In genomic region chr1:71654221-71654620, GRCm38 (mm10) we compare ENCODE assay signal across 8 mouse cellular contexts. TPM values are rescaled to one million over a fixed set of nuclear protein-coding genes. Genes with fewer than 3 reads are reported as not detected.
DNase-seq lines count a peak whose midpoint lies in the region; ATAC-seq lines count a peak whose summit lies in the region.

No protein-coding gene starts in this region.

- peak overlapping the region; percentile 93 for H3K9ac ChIP-seq in heart, embryonic 13.5 days
- peak overlapping the region; percentile 79; the same call in 1 of the 2 replicates for H3K9ac ChIP-seq in hindbrain, embryonic 13.5 days
- H3K9ac ChIP-seq in midbrain, embryonic 11.5 days (ENCODE audit: low read length) = peak overlapping the region; percentile 91

- H3K9me3 ChIP-seq in heart, embryonic 13.5 days = no peaks in the 10 kb centered on the region
- H3K9me3 ChIP-seq in hindbrain, embryonic 13.5 days = no peaks in the 10 kb centered on the region
- no peaks in the 10 kb centered on the region for H3K9me3 ChIP-seq in midbrain, embryonic 11.5 days (ENCODE audit: control insufficient read depth, low read length)

- peak overlapping the region; percentile 93 for H3K4me2 ChIP-seq in heart, embryonic 13.5 days
- H3K4me2 ChIP-seq in hindbrain, embryonic 13.5 days = peak overlapping the region; percentile 77
- peak overlapping the region; percentile 68 for H3K4me2 ChIP-seq in midbrain, embryonic 11.5 days

- H3K27ac ChIP-seq in heart, embryonic 13.5 days (replicated peaks) = peak overlapping the region; percentile 96
- no peak overlapping the region for H3K27ac ChIP-seq in brown adipose tissue, adult 24 weeks (replicated peaks; ENCODE audit: low read depth, low read length)
- H3K27ac ChIP-seq in hindbrain, embryonic 13.5 days = no peak overlapping the region
- H3K27ac ChIP-seq in midbrain, embryonic 11.5 days (ENCODE audit: low read depth, low read length) = no peak overlapping the region

- H3K36me3 ChIP-seq in heart, embryonic 13.5 days = peaks cover 18% of the 10 kb centered on the region
- H3K36me3 ChIP-seq in hindbrain, embryonic 13.5 days = no peaks in the 10 kb centered on the region
- H3K36me3 ChIP-seq in midbrain, embryonic 11.5 days (ENCODE audit: control insufficient read depth, insufficient read depth, low read length) = no peaks in the 10 kb centered on the region

- H3K4me1 ChIP-seq in heart, embryonic 13.5 days = peaks cover 41% of the 10 kb centered on the region
- no peaks in the 10 kb centered on the region; the same call in 1 of the 2 replicates for H3K4me1 ChIP-seq in brown adipose tissue, adult 24 weeks (ENCODE audit: control insufficient read depth, insufficient read depth, insufficient read length, low read length)
- H3K4me1 ChIP-seq in hindbrain, embryonic 13.5 days (replicated peaks) = peaks cover 21% of the 10 kb centered on the region
- H3K4me1 ChIP-seq in midbrain, embryonic 11.5 days (ENCODE audit: control insufficient read depth, insufficient read depth, low read length) = peaks cover 7% of the 10 kb centered on the region; the same call in 1 of the 2 replicates

- intact Hi-C loops in heart, postnatal 14 days (cut with DNase I) = loop anchor here (10.0 kb wide), 1 partner anchor 111 kb away; no protein-coding TSS in a partner anchor

- 18% methylated on average over 8 of the region's 8 CpGs for WGBS in heart, embryonic 13.5 days
- WGBS in hindbrain, embryonic 13.5 days = 18% methylated on average over 8 of the region's 8 CpGs
- 12% methylated on average over 8 of the region's 8 CpGs for WGBS in midbrain, embryonic 11.5 days

- ATAC-seq in heart, embryonic 13.5 days (ENCODE audit: extremely low read depth, insufficient number of reproducible peaks, low FRiP score, low TSS enrichment) = no peak
- no peak for ATAC-seq in hindbrain, embryonic 13.5 days (ENCODE audit: low FRiP score)
- no peak for ATAC-seq in midbrain, embryonic 11.5 days (ENCODE audit: low FRiP score)

- no peaks in the 10 kb centered on the region for H3K27me3 ChIP-seq in heart, embryonic 13.5 days (replicated peaks)
- peaks cover 17% of the 10 kb centered on the region; the same call in 1 of the 2 replicates for H3K27me3 ChIP-seq in hindbrain, embryonic 13.5 days
- H3K27me3 ChIP-seq in midbrain, embryonic 11.5 days (ENCODE audit: control insufficient read depth, insufficient read depth, low read length) = no peaks in the 10 kb centered on the region; the same call in 1 of the 2 replicates

- no peak for DNase-seq in heart, postnatal 14 days
- DNase-seq in midbrain, embryonic 11.5 days (ENCODE audit: low spot score, missing footprints) = peak; percentile 90
- no peak for DNase-seq in thymus, postnatal 0 days (ENCODE audit: low spot score)
- no peak for DNase-seq in layer of hippocampus, adult 18-20 months (ENCODE audit: low spot score in 2 of 2)
- no peak for DNase-seq in adrenal gland, adult 2 months

- H3K4me3 ChIP-seq in heart, embryonic 13.5 days = peak overlapping the region; percentile 94
- peak overlapping the region; percentile 58 for H3K4me3 ChIP-seq in brown adipose tissue, adult 24 weeks (ENCODE audit: insufficient read depth, low read depth, low read length)
- peak overlapping the region; percentile 75 for H3K4me3 ChIP-seq in hindbrain, embryonic 13.5 days
- peak overlapping the region; percentile 76 for H3K4me3 ChIP-seq in midbrain, embryonic 11.5 days (ENCODE audit: low read depth, low read length)

RNA-seq across cellular contexts. Expression of gene Fn1, which starts 1.2 kb away (rescaled TPM):
- 200 and 248 TPM in 2 replicates for polyA plus RNA-seq in heart, embryonic 13.5 days (2015; fragmentation: Nextera tagmentation; extraction: Ambion mirVana)
- total RNA-seq in heart, postnatal 14 days (2021) = 100 to 1,000 TPM; 225 to 254 TPM
- polyA plus RNA-seq in brown adipose tissue, adult 24 weeks (2012; ENCODE audit: insufficient read depth, insufficient read length, missing spikeins) = 22.2 and 33.3 TPM in 2 replicates
- 36.1 and 48.9 TPM in 2 replicates for polyA plus RNA-seq in hindbrain, embryonic 13.5 days (2015; fragmentation: Nextera tagmentation; extraction: Ambion mirVana)
- polyA plus RNA-seq in midbrain, embryonic 11.5 days (2014; fragmentation: Nextera tagmentation; extraction: Ambion mirVana) = 62.0 and 64.7 TPM in 2 replicates
- polyA plus RNA-seq in thymus, postnatal 0 days (2015; fragmentation: Nextera tagmentation; extraction: Ambion mirVana) = 34.2 and 39.1 TPM in 2 replicates
- 10 to 100 TPM; 35.2 to 39.9 TPM for total RNA-seq in layer of hippocampus, adult 18-20 months (2021)
- total RNA-seq in adrenal gland, adult 2 months (2021) = 10 to 100 TPM; 45.0 to 50.5 TPM
- polyA plus RNA-seq in adrenal gland, adult 2 months (2012; rRNA removed) = 32.5 and 44.7 TPM in 2 replicates
